Mouse (Mus musculus): ENCODE results near the gene Dlgap4.

- TF ChIP-seq E2F4 (IDR thresholded peaks at IDR 0.05; ENCODE audit: borderline replicate concordance, low read depth, low read length) (no peak), CTCF (IDR thresholded peaks at IDR 0.05 in 2 of 3, conservative IDR thresholded peaks at IDR 0.05 in 1 of 3; ENCODE audit: control insufficient read depth in 1 of 3, insufficient read depth in 1 of 3, low read depth in 2 of 3, low read length in 3 of 3, poor library complexity in 1 of 3, severe bottlenecking in 1 of 3) (no peak), TCF12 (IDR thresholded peaks at IDR 0.05; ENCODE audit: low read depth, low read length) (no peak), MAX (IDR thresholded peaks at IDR 0.05; ENCODE audit: low read length) (no peak), ETS1 (IDR thresholded peaks at IDR 0.05; ENCODE audit: low read depth, low read length) (no peak), ELF1 (IDR thresholded peaks at IDR 0.05; ENCODE audit: low read depth, low read length) (no peak), POLR2A (IDR thresholded peaks at IDR 0.05; ENCODE audit: control insufficient read depth in 1 of 2, insufficient read depth in 1 of 2, low read depth in 1 of 2, low read length in 2 of 2, poor library complexity in 1 of 2) (no peak), CHD2 (IDR thresholded peaks at IDR 0.05; ENCODE audit: low read length) (no peak), MYC (IDR thresholded peaks at IDR 0.05; ENCODE audit: low read depth, low read length) (no peak), CHD1 (IDR thresholded peaks at IDR 0.05; ENCODE audit: low read depth, low read length) (no peak)
Observed at GRCm38 (mm10) chr2:156778571-156778970, 165.1 kb downstream of the Dlgap4 start.
